Mouse (Mus musculus): ENCODE results near the gene Tlr5.

DNA sequence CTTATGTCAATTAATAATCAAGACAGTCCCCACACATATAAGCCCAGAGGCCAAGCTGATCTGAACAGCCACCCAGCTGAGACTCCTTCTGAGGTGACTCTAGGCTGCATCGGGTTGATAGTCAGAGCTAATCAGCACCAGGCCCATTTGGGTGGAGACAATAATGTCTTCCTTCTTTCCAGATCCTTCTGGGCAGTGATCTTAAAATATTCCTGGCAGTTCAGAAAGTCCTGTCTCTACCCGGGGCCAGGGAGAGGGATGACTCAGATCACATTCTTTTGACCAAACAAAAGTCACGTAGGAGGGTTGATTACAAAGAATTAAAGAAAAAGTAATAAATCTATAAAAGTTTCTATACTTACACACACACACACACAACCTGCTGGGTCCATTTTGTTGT is 10.7 kb upstream of the Tlr5 start:
- TF ChIP-seq POLR2A (IDR thresholded peaks at IDR 0.05; ENCODE audit: extremely low read depth, insufficient read depth, low read length) (no peak), CTCF (IDR thresholded peaks at IDR 0.05; ENCODE audit: extremely low read depth, insufficient read depth, low read length) (no peak)
